11 mouse cellular contexts compared by ENCODE assay signal in genomic region chr3:53063423-53064147, GRCm38 (mm10). TPM values are rescaled to one million over a fixed set of nuclear protein-coding genes. Genes with fewer than 3 reads are reported as not detected.
A peak's percentile ranks its signal among the peaks of the same experiment; 100 is the strongest.
DNase-seq lines count a peak whose midpoint lies in the region; ATAC-seq and TF ChIP-seq lines count a peak whose summit lies in the region.
"Had no signal": no experiment of that assay in that cellular context is flagged by ENCODE, and none has a peak within 500 bp of the region (broad histone marks: within the 10 kb centered on the region; RNA-seq: fewer than 3 reads in every experiment).

No protein-coding gene starts in this region.

- H3K9ac ChIP-seq in hindbrain, embryonic 13.5 days, result no peak overlapping the region

- H3ac ChIP-seq in C2C12 (ENCODE audit: control insufficient read depth, insufficient read length, low read depth), result peak overlapping the region; percentile 37

- H3K79me2 ChIP-seq in C2C12 (ENCODE audit: control insufficient read depth, insufficient read depth), result peaks cover 71% of the 10 kb centered on the region

- peaks cover 21% of the 10 kb centered on the region; the same call in 1 of the 2 replicates for H3K4me1 ChIP-seq in hindbrain, embryonic 13.5 days (replicated peaks)
- H3K4me1 ChIP-seq in hindbrain, embryonic 10.5 days (replicated peaks), result no peaks in the 10 kb centered on the region
- peaks cover 37% of the 10 kb centered on the region for H3K4me1 ChIP-seq in embryonic fibroblast, embryonic 13.5 days (ENCODE audit: control insufficient read depth, insufficient read depth, low read length)

- intact Hi-C loops in heart, postnatal 14 days (cut with DNase I), result no loop called here

- no peak for TF ChIP-seq CTCF in C2C12 (IDR thresholded peaks at IDR 0.05; ENCODE audit: control insufficient read depth, insufficient read depth, insufficient read length)
- TF ChIP-seq CTCF in embryonic fibroblast, embryonic 13.5 days (IDR thresholded peaks at IDR 0.05; ENCODE audit: borderline replicate concordance, insufficient read depth, low read length), result no peak

- no peak for ATAC-seq in hindbrain, embryonic 13.5 days (ENCODE audit: low FRiP score)

- 0 out of 2 replicates have a peak overlapping the region, but pooled peaks have one; percentile 0 for H3K27ac ChIP-seq in hindbrain, embryonic 13.5 days
- no peak overlapping the region for H3K27ac ChIP-seq in hindbrain, embryonic 10.5 days
- peak overlapping the region; percentile 94 for H3K27ac ChIP-seq in embryonic fibroblast, embryonic 13.5 days (ENCODE audit: insufficient read depth, low read length)

- DNase-seq in hindbrain, embryonic 10.5 days (ENCODE audit: low spot score), result no peak
- DNase-seq in heart, postnatal 14 days, result peak; percentile 39 to 47
- DNase-seq in kidney, postnatal 14 days, result no peak
- DNase-seq in T-cell, adult 2 months (ENCODE audit: low spot score), result no peak
- no peak for DNase-seq in MN1 (ENCODE audit: low spot score)
- DNase-seq: adrenal gland, postnatal 10 days; kidney, adult 9 months had no signal

- H3K9me3 ChIP-seq in hindbrain, embryonic 13.5 days, result no peaks in the 10 kb centered on the region
- H3K9me3 ChIP-seq in hindbrain, embryonic 10.5 days, result no peaks in the 10 kb centered on the region

- no peak overlapping the region for H3K4me2 ChIP-seq in hindbrain, embryonic 13.5 days

- H3K4me3 ChIP-seq in hindbrain, embryonic 13.5 days, result no peak overlapping the region
- no peak overlapping the region for H3K4me3 ChIP-seq in hindbrain, embryonic 10.5 days
- H3K4me3 ChIP-seq in C2C12 (ENCODE audit: insufficient read depth, poor library complexity, severe bottlenecking), result no peak overlapping the region
- no peak overlapping the region for H3K4me3 ChIP-seq in embryonic fibroblast, embryonic 13.5 days (ENCODE audit: insufficient read depth, low read length)
- H3K4me3 ChIP-seq: erythroblast, embryonic 14.5 days had no signal

- H3K79me3 ChIP-seq in C2C12 (ENCODE audit: low read depth), result peaks cover 34% of the 10 kb centered on the region

- no peak for TF ChIP-seq POLR2A in embryonic fibroblast, embryonic 13.5 days (IDR thresholded peaks at IDR 0.05; ENCODE audit: low read depth, low read length)

- 67% methylated on average over 13 of the region's 13 CpGs for WGBS in hindbrain, embryonic 13.5 days
- 70% methylated on average over 13 of the region's 13 CpGs for WGBS in hindbrain, embryonic 10.5 days

- H3K27me3 ChIP-seq in hindbrain, embryonic 13.5 days, result no peaks in the 10 kb centered on the region
- H3K27me3 ChIP-seq in hindbrain, embryonic 10.5 days (ENCODE audit: insufficient read depth, poor library complexity, severe bottlenecking), result no peaks in the 10 kb centered on the region
- no peaks in the 10 kb centered on the region for H3K27me3 ChIP-seq in C2C12 (ENCODE audit: control insufficient read depth, insufficient read depth, insufficient read length)

- H3K36me3 ChIP-seq in hindbrain, embryonic 13.5 days, result no peaks in the 10 kb centered on the region
- H3K36me3 ChIP-seq in hindbrain, embryonic 10.5 days, result peaks cover 3% of the 10 kb centered on the region; the same call in 1 of the 2 replicates
- H3K36me3 ChIP-seq in C2C12 (ENCODE audit: control insufficient read depth, insufficient read depth), result no peaks in the 10 kb centered on the region

TF ChIP-seq in C2C12, 6 proteins besides CTCF, POLR2A, EP300 and RAD21:
- peak; percentile 99 for TF ChIP-seq CEBPB (IDR thresholded peaks at IDR 0.05; ENCODE audit: low read depth)
- TF ChIP-seq MYOD1 (IDR thresholded peaks at IDR 0.05; ENCODE audit: control insufficient read depth, insufficient read length, low read depth), result no peak
- no peak for TF ChIP-seq USF1 (IDR thresholded peaks at IDR 0.05; ENCODE audit: low read depth)
- no peak for TF ChIP-seq MYOG (IDR thresholded peaks at IDR 0.05; ENCODE audit: control insufficient read depth, extremely low read depth, insufficient read length)
- no peak for TF ChIP-seq MAX (IDR thresholded peaks at IDR 0.05)
- TF ChIP-seq FOSL1 (IDR thresholded peaks at IDR 0.05; ENCODE audit: insufficient read depth, low read length, poor library complexity, severe bottlenecking), result peak; percentile 5

RNA-seq across cellular contexts. Expression of gene Lhfp, which starts 22.3 kb away (rescaled TPM):
- polyA plus RNA-seq in hindbrain, embryonic 13.5 days (2015; fragmentation: Nextera tagmentation; extraction: Ambion mirVana), result 67.6 and 67.8 TPM in 2 replicates
- 51.6 and 57.0 TPM in 2 replicates for polyA plus RNA-seq in hindbrain, embryonic 10.5 days (2016; fragmentation: Nextera tagmentation; extraction: Ambion mirVana)
- polyA plus RNA-seq in C2C12 (2012; fragmentation: generic; extraction: Trizol), result 33.0 TPM
- 223 and 225 TPM in 2 replicates for polyA plus RNA-seq in embryonic fibroblast, embryonic 13.5 days (2011; ENCODE audit: insufficient read length, low read depth, missing spikeins)
- total RNA-seq in heart, postnatal 14 days (2021), result 10 to 100 TPM; 65.2 to 73.9 TPM
- polyA plus RNA-seq: erythroblast, embryonic 14.5 days had no signal

RNA-seq across cellular contexts. Expression of gene Cog6, which starts 46.5 kb away (rescaled TPM):
- polyA plus RNA-seq in hindbrain, embryonic 13.5 days (2015; fragmentation: Nextera tagmentation; extraction: Ambion mirVana), result 53.5 and 57.6 TPM in 2 replicates
- 39.3 and 39.9 TPM in 2 replicates for polyA plus RNA-seq in hindbrain, embryonic 10.5 days (2016; fragmentation: Nextera tagmentation; extraction: Ambion mirVana)
- polyA plus RNA-seq in C2C12 (2012; fragmentation: generic; extraction: Trizol), result 10.0 TPM
- polyA plus RNA-seq in embryonic fibroblast, embryonic 13.5 days (2011; ENCODE audit: insufficient read length, low read depth, missing spikeins), result 29.3 and 34.1 TPM in 2 replicates
- 10 to 100 TPM; 49.3 to 54.7 TPM for total RNA-seq in heart, postnatal 14 days (2021)

Comparison
In these comparisons a context has a peak if more than half of its experiments do, and no peak if none do; other contexts are left out.
1. DNase-seq: peak in heart, postnatal 14 days (2 of 2); none in hindbrain, embryonic 10.5 days (single experiment), kidney, postnatal 14 days (single experiment), T-cell, adult 2 months (single experiment) and MN1 (single experiment).